Mouse (Mus musculus) MEL-GATA-1-ER (cell line): ENCODE results near the gene Cep63.

Experiments
- DNase-seq: peaks from one replicate; pipeline ENCODE4 v3.0.0-alpha.2; 2012; ENCODE audit warnings: low read depth; ENCODE audit errors: extremely low read depth

Cep63 gene

DNA sequence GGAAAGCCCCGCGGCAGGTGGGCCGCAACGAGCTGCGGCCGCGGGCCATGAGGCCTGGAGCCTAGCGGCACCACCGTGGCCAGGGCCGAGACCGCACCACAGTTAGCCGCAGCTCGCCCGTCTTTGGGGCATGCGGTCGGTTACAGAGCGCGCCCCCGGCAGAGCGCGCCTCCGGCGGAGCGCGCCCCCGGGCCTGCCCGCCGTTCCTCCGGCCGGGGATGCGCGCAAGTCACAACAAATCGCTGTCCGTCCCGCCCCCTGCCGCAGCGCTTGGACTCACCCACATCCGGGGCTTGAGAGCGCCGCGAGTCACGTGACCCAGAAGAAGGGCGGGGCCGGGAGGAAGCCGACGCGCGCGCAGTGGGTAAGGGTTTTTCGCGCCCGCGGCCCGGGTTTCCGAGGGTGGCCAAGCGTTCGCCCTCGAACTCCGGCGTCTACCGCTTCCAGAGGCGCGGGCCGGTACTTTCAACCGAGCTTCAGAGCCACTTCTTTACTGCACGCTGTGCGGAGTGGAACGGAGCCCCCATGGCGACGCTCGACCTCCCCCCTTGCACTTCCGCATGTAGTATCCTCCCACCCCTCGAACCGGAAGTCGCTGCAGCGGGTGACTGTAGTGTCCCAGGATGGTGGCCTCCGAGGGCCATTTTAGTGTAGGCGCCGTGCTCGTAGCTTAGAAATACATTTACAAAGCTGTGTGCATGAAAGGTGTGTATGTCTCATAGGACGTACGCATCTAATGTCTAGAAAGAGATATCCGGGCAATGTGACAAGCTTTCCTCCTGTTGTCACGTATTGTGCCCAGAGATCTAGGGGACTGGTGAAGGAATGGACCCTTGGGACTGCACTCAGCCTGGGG is at the start of gene Cep63, which contains the start of gene Anapc13:
TSS of gene Cep63 (minus strand) at position 552 of the 856 bp plus-strand sequence.
TSS of gene Anapc13 (plus strand) at position 314 of the 856 bp plus-strand sequence.
- DNase-seq: peak; percentile 88

DNA sequence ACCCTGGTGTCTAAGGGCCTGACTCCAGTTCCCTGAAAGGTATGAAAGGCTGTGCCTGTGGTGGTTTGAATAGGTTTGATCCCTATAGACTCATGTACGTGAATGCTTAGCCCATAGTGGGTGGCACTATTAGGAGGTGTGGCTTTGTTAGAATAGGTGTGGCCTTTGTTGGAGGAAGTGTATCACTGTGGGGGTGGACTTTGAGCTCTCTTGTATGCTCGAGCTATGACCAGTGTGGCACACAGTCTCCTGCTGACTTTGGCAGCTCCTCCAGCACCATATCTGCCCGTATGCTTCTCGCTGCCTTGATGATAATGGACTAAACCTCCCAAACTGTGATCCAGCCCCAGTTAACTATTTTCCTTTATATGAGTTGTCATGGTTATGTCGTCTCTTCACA is 49.6 kb upstream of the Cep63 start:
- no peak for DNase-seq

DNA sequence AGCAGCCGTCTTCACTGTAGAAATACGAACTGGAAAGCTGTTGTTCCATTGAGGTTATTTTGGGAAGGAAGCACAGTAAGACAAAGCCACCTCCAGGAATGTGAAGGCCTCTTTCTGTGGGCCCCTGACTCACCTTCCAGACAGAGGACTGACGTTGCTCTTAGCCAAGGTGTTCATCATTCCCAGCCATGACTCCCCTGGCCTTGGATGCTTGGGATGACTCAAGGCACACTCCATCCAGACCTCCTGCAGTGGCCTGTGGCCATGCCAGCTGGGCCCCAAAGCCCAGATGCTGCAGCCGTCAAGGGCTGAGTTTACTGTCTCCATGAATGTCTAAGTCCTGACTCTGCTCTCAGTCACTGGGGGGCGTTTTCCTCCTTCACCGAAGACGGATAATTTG is 47.0 kb upstream of the Cep63 start:
- no peak for DNase-seq

DNA sequence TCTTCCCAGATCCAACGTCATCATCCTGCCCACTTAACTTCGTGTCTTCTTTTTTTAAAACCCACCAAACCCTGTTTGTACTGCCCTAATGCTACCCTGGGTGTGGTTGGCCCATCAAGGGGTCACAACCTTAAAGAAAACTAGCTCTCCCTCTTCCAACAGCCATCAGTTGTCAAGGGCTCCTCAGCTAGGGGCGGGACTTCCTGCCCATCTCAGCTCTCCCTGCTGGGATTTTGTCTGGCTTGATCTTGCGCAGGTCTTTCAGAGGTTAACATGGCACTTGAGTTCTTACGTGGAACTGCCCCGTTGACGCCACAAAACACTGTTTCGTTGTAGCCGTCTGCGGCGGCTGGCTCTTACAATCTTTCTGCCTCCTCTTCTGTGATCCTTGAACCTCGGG is 42.6 kb upstream of the Cep63 start:
- DNase-seq: no peak

DNA sequence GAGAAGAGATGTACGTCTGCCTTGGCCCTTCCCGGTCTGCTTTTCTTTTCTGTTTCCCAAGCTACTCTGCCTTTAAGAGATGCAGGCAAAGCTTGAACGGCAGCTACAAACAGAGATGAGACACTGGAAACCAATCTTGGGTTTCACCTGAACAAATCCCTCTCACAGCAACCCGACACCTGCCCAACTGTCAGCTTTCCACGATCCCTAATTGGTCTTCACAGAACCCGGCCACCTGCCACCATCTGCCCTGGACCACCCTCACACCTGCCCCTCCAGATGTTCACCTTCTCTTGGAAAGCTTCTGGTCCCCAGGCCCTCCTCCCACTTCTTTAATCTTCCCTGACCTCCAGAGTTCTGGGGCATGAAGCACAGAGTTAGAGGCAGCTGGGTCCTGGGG is 41.8 kb upstream of the Cep63 start:
- no peak for DNase-seq

DNA sequence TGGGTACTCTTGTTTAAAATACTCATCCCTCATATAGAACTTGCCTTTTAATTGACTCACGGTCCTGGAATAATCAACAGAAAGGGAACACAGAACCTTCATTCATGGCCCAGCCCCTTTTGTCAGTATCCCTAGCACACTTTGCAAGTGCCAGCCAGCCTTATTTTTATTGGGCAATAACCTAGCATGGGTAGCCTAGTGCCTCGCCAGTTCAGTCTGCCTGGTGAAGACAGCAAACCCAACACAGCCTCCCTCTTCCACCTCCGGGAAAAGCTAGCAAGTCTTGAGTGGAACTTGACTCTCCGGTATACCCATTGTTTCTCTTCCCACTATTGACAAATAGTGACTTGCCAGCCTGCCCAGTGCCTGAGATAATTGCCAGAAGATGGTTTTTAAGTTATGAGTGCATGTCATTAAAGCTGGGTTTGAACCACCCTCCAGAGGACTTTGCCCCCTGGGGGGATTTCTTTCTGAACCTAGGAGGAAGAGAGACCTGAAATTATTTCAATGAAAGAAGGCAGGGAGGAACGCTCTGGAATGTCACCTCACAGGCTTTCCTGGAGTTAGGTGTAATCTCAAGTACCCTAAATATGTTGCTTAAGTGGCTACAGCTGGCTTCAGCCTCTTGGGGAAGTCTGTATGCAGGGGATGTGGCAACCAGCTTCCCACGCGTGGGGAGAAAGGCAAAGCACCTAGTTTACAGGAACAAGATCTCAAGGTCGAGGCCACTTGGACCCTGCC is 30.2 kb upstream of the Cep63 start:
- no peak for DNase-seq

DNA sequence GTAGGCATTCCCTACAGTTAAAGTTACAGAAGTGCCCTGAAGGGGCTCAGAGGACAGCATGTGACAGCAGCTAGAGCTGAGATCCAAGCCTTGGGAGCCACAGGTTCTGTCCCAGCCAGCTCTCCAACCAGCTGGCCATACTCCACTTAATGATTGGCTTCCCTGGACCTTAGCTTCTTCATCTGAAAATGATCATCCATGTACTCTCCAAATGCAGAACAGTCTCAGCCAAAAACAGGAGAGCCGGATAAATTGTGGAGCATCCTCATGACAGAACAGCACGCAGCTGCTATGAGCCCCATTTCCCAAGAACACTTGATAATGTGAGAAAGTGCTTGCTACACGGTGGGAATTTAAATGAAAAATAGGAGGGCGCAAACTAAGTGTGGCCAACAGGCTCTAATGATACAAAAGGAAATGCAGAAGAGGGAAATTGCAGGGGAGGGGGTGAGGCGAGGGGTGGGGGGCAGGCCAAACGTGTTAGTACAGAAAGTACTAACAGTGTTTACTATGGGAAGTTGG is 24.9 kb upstream of the Cep63 start:
- DNase-seq: no peak

DNA sequence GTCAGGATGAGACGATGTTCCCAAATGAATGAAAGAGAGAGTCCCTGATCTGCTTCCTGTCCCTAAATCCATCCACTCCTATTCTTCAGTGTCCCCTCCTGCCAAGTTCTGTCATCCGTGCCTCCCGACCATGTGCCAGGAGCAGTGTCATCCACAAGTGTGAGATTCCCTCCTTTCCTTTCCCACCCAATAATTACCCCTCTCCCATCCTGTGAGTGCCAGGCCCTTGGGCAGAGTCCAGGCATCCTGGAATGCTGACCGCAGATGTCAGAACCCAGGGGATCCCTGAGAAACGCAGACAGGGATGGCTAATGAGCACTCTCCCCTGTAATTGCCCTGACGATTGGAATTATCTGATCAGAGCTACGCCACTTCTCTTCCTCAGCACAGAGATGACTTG is 24.3 kb upstream of the Cep63 start:
- no peak for DNase-seq

DNA sequence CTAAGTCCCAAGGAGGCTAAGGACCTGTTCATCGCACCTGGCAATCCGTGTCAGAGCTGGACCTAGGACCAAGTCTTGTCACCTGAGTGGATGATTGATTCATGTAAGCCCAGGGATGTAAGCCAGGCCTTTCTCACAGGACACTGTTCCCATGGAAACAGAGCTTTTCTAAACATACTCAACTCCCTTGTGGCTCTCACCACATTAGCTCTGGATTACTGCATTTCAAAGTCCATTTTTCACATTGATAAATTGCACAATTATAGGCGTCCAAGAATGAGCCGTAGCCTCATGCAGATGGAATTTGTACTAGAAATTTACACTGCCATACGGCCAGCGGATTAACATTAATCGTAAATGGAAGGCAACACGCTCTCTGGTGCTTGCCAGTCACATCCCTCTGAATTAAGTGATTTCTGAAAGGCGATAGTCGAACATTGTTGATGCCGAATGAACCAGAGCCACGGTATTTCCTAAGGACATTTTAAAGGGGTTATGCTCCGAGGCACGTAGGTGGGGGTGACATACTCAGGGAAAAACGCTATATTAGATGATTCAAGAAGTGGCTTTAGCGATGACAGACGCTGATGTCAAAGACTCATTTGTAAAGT is 23.7 kb upstream of the Cep63 start:
- no peak for DNase-seq

DNA sequence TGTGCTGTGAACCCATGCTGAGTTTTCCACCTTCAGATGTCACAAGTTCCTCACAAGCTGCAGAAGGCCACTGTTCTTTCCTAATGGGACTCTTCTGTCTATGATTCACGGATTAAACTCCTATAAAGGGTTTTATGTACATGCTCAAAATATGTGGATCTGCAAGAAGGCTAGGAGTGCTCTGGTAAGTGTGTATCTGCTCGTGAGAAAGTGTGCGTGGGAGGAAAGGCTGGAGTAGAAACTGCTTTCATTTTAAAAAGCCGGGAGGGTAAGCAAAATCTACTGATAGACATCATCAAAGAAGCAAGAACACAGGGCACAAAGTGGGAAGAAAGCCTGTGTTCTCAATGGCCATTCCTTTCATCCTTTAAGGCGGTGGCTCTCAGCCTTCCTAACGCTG is 20.7 kb upstream of the Cep63 start:
- DNase-seq: no peak

DNA sequence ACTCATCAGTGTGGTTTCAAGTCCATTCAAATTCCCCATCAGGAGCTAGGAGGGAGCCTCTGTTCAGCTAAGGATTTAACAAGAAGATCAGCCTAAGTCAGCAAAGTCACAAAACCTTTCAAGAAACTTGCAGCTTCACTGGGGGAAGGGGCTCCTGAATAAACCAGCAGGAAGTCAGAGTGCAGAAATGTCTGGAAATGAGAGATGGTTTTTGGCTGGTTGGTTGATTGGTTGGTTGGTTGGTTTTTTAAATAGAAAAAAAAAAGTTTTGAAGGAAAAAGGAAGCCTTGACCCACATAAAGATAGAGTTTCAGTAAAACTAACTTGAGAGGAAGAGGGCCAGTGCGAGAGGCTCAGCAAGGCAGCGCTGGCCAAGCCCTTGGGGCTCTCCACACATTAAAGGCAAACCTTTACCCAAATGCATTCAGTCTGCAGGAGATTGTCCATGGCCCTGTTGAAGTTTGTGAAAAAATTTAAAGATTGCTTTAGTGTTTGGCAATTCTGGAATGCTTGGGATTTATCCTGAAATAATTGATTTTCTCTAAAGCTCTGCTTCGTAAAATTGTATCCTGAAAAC is 18.9 kb upstream of the Cep63 start:
- DNase-seq: no peak

DNA sequence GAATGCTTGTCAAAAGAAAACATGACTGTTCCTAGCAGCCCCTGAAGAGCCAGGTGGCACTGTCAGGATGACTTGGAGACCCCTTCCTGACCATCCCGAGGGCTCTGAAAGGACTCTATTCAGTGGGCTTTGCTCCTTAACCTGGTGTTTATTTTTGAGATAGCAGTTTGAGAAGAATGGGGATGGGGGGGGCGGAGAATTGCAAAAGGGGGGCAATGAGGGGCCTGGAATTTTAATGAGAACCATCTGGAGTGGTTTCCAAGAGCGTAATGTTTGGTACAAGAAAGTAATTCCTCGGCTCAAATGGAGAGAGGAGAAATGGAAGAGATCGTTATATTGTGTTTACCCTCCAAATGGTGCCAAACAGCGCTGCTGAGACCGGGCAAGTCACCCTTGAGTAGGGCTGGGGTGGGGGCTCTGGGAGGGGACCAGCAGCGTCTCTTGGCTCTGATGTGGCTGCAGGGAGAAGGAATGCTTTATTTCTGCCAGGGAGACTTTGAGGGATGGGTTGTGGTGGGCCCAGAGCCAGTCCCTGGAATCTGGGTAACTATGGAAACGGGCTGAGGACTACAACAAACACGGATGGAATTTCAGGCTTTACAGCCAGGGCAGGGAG is 17.3 kb upstream of the Cep63 start:
- no peak for DNase-seq

DNA sequence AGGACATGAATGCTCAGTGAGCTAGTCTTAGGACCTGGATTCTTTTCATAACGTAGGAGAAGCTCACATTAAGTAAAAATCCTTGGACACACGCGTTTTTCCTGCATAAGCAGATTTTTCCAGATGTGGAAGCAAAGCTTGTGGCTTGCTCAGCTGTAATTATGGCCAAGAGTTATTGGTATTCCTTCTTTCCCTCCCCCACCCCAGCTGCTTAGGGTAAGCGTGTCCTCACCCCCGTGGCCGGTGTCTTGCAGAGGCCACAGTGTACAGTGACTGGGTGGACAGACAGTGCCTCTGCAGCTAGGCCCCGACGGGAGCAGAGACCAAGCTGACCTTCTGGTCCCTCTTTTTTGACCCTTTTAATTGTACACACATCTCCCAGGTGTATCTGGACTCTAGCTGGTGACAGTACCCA is 16.7 kb upstream of the Cep63 start:
- DNase-seq: no peak

DNA sequence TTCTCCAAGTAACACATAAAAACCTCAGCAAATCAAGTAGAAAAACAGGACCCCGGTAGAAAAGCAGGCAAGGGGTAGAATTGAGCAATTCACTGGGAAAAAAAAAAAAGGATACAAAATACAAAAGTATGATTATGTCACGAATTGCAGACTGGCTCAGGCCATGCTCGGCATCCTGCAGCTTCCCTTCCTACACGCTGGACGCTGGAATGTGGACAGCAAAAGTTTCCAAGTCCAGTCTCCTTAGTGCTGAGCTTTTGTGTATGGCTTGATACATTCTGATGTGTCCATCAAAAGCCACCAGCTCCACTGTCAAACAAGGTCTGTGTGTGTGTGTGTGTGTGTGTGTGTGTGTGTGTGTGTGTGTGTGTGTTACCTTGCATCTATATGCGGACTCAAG is 15.2 kb upstream of the Cep63 start:
- DNase-seq: no peak

DNA sequence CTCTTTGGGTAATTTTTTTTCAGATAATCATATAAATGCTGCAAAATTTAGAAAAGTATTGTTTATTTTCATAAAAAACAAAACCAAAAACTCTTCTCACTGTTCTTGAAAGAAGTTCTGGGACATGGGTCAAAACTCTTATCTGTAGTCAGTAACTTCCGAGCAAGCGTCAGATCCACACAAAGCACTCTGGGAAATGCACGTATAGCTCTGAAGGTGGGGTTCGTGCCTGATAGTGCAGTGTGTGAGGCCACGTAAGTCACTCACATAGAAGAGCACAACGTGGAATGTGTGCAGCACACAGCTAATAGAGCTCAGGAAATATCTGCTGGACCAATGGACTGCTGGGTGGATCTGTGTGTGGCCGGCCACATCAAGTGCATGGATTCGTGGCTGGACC is 13.2 kb upstream of the Cep63 start:
- no peak for DNase-seq

DNA sequence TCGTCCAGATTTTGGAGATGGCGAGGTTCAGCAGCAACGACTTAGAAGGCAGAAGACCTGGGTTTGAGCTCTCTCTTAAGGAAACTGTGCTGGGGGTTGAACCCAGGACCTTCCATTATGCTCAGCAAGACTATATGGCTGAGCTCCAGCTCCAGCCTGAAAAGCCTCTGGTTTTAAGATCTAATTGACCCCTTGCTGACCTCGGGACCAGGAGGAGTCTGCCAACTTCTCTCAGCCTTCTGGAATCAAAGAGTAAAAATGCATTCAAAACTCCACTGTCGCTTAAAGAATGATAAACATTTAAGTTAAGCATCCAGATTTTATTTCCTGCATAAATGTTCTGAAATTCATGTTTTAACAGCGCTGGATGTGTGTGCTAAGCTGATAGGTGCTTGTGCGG is 12.6 kb upstream of the Cep63 start:
- no peak for DNase-seq

DNA sequence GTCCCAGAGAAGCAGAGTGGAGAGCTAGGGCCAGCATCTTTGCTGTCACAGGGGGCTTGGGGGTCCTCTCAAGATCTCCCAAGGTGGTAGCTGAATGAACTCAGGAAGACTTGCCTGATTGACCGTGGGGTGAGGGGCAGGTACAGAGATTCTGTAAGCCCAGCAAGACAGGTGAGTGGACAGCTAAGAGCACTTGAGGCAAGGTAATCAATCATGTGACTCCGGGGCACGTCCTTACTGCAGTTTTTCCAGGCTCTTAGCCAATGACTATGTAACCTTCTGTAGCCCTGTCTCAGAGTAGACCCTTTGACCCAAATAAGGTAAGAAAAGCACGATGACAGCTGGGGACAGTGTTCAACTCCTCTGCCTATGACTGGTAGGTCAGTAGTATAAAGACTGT is 10.8 kb upstream of the Cep63 start:
- no peak for DNase-seq

DNA sequence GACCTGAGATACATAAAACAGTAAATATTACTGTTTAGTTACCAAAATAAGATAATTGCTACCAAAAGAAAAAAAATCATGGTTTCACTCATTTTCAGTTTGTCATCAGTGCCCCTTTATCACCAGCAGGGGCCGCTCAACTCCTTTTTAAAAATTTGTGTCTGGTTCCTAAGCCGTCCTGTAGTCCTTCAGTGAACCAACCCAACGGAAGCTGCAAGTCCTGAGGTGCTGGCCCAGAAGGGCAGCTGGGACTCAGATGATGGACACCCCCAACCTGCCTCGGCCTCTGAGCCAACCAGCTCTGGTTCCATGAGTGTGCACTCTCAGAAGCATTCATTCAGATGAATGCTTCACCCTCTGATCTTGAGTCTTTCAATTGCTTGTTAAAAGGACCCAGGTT is 10.2 kb upstream of the Cep63 start:
- peak; percentile 33 for DNase-seq

DNA sequence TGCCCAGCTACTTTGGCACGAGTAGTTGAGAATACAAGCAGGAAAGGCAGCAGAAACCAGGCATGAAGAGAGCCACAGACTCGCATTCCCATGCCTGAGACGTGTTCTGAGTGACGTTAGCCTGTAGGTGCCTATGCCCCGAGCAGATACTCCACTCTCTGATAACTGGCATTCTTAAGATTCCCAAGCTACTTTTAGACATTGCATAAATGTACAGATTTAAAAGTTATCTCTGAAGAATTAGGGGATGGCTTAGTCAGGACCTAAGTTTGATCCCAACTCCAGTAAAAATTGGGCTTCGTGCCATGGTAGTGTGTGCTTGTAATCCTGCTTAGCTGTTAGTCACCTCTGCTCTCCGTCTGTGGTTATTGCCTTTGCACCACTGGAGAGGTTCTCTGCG is 8.1 kb upstream of the Cep63 start:
- DNase-seq: no peak

DNA sequence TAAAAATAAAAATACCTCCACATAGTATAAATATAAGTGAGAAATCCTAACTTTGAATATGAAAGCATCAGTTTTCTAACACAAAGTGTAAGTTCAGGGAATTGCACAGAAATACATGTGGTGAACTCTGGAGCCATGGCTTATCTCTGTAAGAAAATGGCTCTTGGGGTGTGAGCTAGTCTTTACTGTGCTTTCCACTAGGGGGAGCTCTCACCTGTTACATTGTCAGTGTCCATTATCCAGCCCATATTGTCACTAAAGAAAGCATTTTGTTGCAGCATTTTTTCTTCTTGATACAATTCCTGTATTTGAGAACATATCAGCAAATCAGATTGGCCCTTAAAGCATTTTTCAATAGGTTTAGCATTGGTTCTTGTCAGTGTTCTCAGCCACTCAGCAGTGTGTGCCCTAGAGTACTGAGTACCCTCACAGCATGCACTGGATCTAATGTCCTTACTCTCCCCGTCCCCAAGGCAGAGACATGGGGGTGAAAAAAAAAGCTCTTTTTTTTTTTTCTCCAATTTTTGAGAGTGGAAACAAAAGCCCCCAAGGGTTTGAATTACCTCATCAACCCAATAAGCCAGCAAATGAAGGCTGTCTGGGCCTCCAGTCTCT is 6.7 kb upstream of the Cep63 start:
- peak; percentile 47 for DNase-seq

DNA sequence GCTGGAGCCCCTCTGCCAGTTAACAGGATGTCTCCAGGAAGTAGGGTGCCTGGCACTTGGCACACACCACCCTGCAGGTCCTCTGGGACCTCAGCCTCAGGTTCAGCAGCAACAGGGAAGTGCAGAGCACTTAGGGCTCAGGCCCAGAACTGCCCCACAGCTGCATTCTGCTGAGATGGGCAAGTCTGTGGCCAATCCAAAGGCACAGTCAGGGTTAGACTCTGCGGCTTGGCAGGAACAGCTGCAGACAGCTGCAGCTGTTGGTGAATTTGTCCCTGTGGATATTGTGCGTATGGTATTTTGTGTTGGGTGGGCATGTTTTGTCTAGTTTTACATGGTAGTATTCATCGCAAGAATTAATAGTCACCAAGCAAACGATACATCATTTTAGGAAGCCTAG is 5.8 kb upstream of the Cep63 start:
- DNase-seq: no peak
